ENCODE assay signal across 14 mouse cellular contexts in genomic region chr10:114593046-114593445, GRCm38 (mm10).
"Had no signal": no experiment of that assay in that cellular context is flagged by ENCODE, and none has a peak within 500 bp of the region (broad histone marks: within the 10 kb centered on the region; RNA-seq: fewer than 3 reads in every experiment).

No protein-coding gene starts in this region.

- ATAC-seq: midbrain, embryonic 13.5 days had no signal

- H3K4me3 ChIP-seq: limb, embryonic 12.5 days; midbrain, embryonic 13.5 days; myocyte; neural tube, embryonic 15.5 days had no signal

- H3K4me1 ChIP-seq: limb, embryonic 12.5 days; midbrain, embryonic 13.5 days; neural tube, embryonic 15.5 days had no signal

- H3K36me3 ChIP-seq: limb, embryonic 12.5 days; midbrain, embryonic 13.5 days; neural tube, embryonic 15.5 days had no signal

- H3K27me3 ChIP-seq: limb, embryonic 12.5 days; midbrain, embryonic 13.5 days; neural tube, embryonic 15.5 days had no signal

- H3K27ac ChIP-seq: limb, embryonic 12.5 days; liver, embryonic 14.5 days; midbrain, embryonic 13.5 days; neural tube, embryonic 15.5 days had no signal

- H3K9me3 ChIP-seq: limb, embryonic 12.5 days; midbrain, embryonic 13.5 days; neural tube, embryonic 15.5 days had no signal

- H3K4me2 ChIP-seq: limb, embryonic 12.5 days; midbrain, embryonic 13.5 days; neural tube, embryonic 15.5 days had no signal

- H3K9ac ChIP-seq: limb, embryonic 12.5 days; liver, embryonic 14.5 days; midbrain, embryonic 13.5 days; neural tube, embryonic 15.5 days had no signal

- DNase-seq: kidney, adult 8-10 months; kidney, postnatal 25 days; layer of hippocampus, adult 9-11 months; liver; lung, adult 18-20 months; right cerebral cortex, postnatal 4 days; spleen, adult 18-20 months; thymus, adult 2 months; thymus, postnatal 25 days had no signal
